Mouse (Mus musculus) limb, embryonic 13.5 days (tissue): ENCODE measurements around the gene Olfr215. TPM values are rescaled to one million over a fixed set of nuclear protein-coding genes. Genes with fewer than 3 reads are reported as not detected.
"Not testable (repeated sequence)": the region's sequence is repeated elsewhere in the genome, so short reads cannot be mapped to it uniquely, and the experiment has no call there.

Experiments
- ATAC-seq: fragments of 200-750 bp; cut with Nextera tagmentation; 2 replicates; pipeline ENCODE4 v1.8.0; 2017; ENCODE audit warnings: low read depth, moderate number of reproducible peaks, moderate TSS enrichment; ENCODE audit not compliant: low FRiP score
- H3K27ac ChIP-seq: fragments of 300-500 bp; sonication (generic); 2 replicates; pipeline ENCODE4 v1.5.1; 2015; ENCODE audit warnings: inconsistent platforms, mild to moderate bottlenecking, moderate library complexity
- H3K27me3 ChIP-seq: fragments of 300-500 bp; sonication (generic); 2 replicates; pipeline ENCODE4 v1.6.1; 2015; ENCODE audit warnings: mild to moderate bottlenecking, inconsistent platforms
- H3K36me3 ChIP-seq: fragments of 300-500 bp; sonication (generic); 2 replicates; pipeline ENCODE4 v1.6.1; 2015; ENCODE audit warnings: inconsistent platforms, mild to moderate bottlenecking, moderate library complexity
- H3K4me1 ChIP-seq: fragments of 300-500 bp; sonication (generic); 2 replicates; pipeline ENCODE4 v1.6.1; 2015; ENCODE audit warnings: inconsistent platforms
- H3K4me2 ChIP-seq: fragments of 300-500 bp; sonication (generic); replicated peaks from 2 replicates; pipeline ENCODE4 v1.6.1; 2015; ENCODE audit warnings: inconsistent platforms, mild to moderate bottlenecking, moderate library complexity
- H3K4me3 ChIP-seq: fragments of 300-500 bp; sonication (generic); 2 replicates; pipeline ENCODE4 v1.5.1; 2015; ENCODE audit warnings: moderate library complexity, mild to moderate bottlenecking, inconsistent platforms
- H3K9ac ChIP-seq: fragments of 300-500 bp; sonication (generic); 2 replicates; pipeline ENCODE4 v1.6.1; 2015; ENCODE audit warnings: mild to moderate bottlenecking, inconsistent platforms
- H3K9me3 ChIP-seq: fragments of 300-500 bp; sonication (generic); 2 replicates; pipeline ENCODE4 v1.6.1; 2016; ENCODE audit warnings: inconsistent platforms
- WGBS: fragments of 180-500 bp; shearing (Covaris S2); methylation state at CpG from one replicate; pipeline ENCODE4 v1.1.7; 2015; 5-methylcytosine and 5-hydroxymethylcytosine counted together
- polyA plus RNA-seq: library from polyadenylated mRNA; unstranded; fragments of >200 nt; fragmentation: Nextera tagmentation; extraction: Ambion mirVana; gene quantifications from 2 replicates; pipeline ENCODE4 v1.2.1, GENCODE M21; 2015

Gene Olfr215
- polyA plus RNA-seq, 1 experiment from 2014 or later, result not detected

DNA sequence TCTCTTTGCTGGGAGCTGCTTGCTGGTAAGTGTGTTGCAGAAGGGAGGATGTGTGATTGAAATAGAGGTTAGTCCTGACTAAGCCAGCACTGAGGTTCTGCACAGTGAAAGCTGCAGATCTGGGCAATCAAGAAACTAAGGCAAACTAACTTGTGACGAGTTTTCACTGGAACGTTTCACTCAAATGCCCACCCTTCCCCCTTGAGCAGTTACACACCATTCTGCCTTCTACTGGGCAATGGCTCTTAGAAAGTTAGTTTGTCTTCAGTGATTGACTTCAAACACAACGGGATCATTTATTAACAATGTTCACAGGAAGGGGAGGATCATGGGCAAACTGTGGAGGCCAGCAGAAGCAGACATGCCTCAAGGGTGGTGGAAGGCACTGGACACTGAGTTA, 29.0 kb downstream of the Olfr215 start:
- no peaks in the 10 kb centered on the region for H3K36me3 ChIP-seq
- ATAC-seq, result no peak
- H3K27ac ChIP-seq, result no peak overlapping the region
- H3K9ac ChIP-seq, result no peak overlapping the region
- no peaks in the 10 kb centered on the region for H3K27me3 ChIP-seq
- 71% methylated on average over 3 of the region's 3 CpGs for WGBS
- no peaks in the 10 kb centered on the region for H3K9me3 ChIP-seq
- H3K4me1 ChIP-seq, result peaks cover 5% of the 10 kb centered on the region; the same call in 1 of the 2 replicates
- no peak overlapping the region for H3K4me2 ChIP-seq
- no peak overlapping the region for H3K4me3 ChIP-seq

DNA sequence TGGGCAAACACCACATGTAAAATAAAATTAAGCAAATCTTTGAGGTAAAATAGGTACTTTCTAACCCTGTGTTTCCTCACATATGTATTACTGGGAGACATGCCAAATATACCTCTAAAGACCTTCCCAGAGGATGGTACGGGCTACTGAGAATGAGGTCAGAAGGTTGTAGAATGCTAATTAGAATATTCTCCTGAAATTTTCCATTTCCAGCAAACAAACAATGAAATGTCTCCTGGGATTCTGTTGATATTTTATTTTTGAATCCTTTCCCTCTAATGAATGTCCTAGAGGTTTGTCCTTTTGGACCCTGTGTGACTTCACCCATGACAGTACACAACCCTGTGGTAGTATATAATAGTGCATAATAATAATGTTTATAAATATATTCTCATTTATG, 30.1 kb downstream of the Olfr215 start, which contains the start of gene Olfr214:
Gene Olfr214 (plus strand): TSS at position 301 of the 400 bp plus-strand sequence.
- Histone ChIP-seq H3K4me2 (no peak within 1 kb of the TSS), H3K4me1 (peaks cover 5% of the 10 kb centered on the region; the same call in 1 of the 2 replicates), H3K9me3 (no peaks in the 10 kb centered on the region), H3K36me3 (no peaks in the 10 kb centered on the region), H3K27me3 (no peaks in the 10 kb centered on the region), H3K4me3 (no peak within 1 kb of the TSS), H3K27ac (no peak within 1 kb of the TSS), H3K9ac (no peak within 1 kb of the TSS)
- 67% methylated on average over 1 of the region's 1 CpGs for WGBS
- ATAC-seq, result no peak

DNA sequence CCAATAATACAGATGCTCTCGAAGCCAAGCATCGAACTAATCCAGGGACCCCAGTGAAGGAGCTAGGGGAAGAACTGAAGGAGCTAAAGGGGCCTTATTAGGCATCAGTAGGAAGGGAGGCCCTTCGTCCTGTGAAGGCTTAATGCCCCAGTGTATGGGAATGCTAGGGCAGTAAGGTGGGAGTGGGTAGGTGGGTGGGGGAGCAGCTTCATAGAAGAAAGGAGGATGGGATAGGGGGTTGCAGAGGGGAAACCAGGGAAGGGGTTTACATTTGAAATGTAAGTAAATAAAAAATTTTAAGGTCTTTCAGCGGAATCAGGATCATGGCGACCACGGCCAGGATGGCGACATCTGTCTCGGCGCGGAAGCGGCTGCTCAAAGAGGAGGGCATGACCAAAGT, 33.2 kb downstream of the Olfr215 start, which contains the start of gene Gm5580:
Gene Gm5580 (plus strand): TSS at position 301 of the 400 bp plus-strand sequence.
- not testable (repeated sequence) for H3K27ac ChIP-seq, ATAC-seq, H3K36me3 ChIP-seq, H3K27me3 ChIP-seq, H3K9ac ChIP-seq, H3K4me3 ChIP-seq, H3K9me3 ChIP-seq, H3K4me2 ChIP-seq, H3K4me1 ChIP-seq
- 95% methylated on average over 11 of the region's 11 CpGs for WGBS

DNA sequence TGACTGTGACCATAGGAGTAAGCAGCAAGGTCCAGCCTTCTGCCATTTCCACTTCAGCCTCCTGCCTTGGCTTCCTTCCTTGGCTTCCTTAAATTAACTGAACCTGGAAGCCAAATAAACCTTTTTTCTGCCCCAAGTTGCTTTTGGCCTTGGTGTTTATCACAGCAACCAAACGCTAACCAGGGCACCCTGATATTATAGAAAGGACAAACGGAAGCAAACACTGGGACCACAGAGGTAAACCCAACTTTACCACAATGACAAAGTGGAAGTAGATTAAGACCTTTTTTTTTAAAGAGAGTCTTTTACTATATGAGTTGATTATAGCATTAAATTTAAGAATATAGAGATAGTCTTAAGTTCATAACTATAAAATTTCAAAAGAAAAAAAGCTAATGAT, 41.5 kb downstream of the Olfr215 start:
- ATAC-seq, result no peak
- no peak overlapping the region for H3K9ac ChIP-seq
- H3K27me3 ChIP-seq, result no peaks in the 10 kb centered on the region
- no peak overlapping the region for H3K4me3 ChIP-seq
- no peak overlapping the region for H3K4me2 ChIP-seq
- WGBS, result 87% methylated on average over 2 of the region's 2 CpGs
- H3K4me1 ChIP-seq, result no peaks in the 10 kb centered on the region
- no peak overlapping the region for H3K27ac ChIP-seq
- no peaks in the 10 kb centered on the region for H3K36me3 ChIP-seq
- no peaks in the 10 kb centered on the region for H3K9me3 ChIP-seq

DNA sequence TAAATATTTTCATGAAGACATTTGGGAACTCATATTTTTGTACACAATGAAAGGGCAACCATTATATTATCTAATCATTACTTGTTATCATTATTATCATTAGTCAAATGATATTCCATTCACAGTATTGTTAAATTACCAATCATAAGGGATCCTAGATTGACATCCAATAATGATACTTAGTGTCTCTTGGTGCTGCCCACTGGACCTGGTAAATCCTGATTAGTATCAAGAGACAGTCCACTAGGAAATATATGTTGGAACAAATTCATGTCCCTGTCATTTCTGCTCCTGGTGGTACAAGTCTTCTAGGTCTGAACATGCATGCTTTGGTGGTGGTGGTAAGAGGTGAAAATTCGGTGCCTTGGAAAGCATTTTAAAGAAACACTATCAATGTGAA, 45.8 kb downstream of the Olfr215 start, which contains the start of gene Olfr213:
Gene Olfr213 (plus strand): TSS at position 301 of the 400 bp plus-strand sequence.
- no peaks in the 10 kb centered on the region for H3K9me3 ChIP-seq
- no peak within 1 kb of the TSS for H3K27ac ChIP-seq
- WGBS, result 82% methylated on average over 1 of the region's 1 CpGs
- no peaks in the 10 kb centered on the region for H3K36me3 ChIP-seq
- H3K4me2 ChIP-seq, result no peak within 1 kb of the TSS
- H3K9ac ChIP-seq, result no peak within 1 kb of the TSS
- no peak within 1 kb of the TSS for H3K4me3 ChIP-seq
- no peak for ATAC-seq
- no peaks in the 10 kb centered on the region for H3K27me3 ChIP-seq
- H3K4me1 ChIP-seq, result no peaks in the 10 kb centered on the region

Other genes with a start within 250 kb of the Olfr215 start
- 23.2 and 24.2 TPM in 2 replicates for gene March8, start 246.2 kb downstream of the Olfr215 start, polyA plus RNA-seq
- gene Alox5, start 123.0 kb downstream of the Olfr215 start, polyA plus RNA-seq, result 0.89 and 1.7 TPM in 2 replicates
- not detected in 2 replicates for gene Olfr211, start 95.1 kb downstream of the Olfr215 start, polyA plus RNA-seq
- gene Olfr212, start 77.7 kb downstream of the Olfr215 start, polyA plus RNA-seq, result not detected in 2 replicates
- not detected in 2 replicates for gene Olfr213, start 45.7 kb downstream of the Olfr215 start, polyA plus RNA-seq
- gene Gm5580, start 33.1 kb downstream of the Olfr215 start, polyA plus RNA-seq, result 0.80 TPM in 2 replicates
- not detected in 2 replicates for gene Olfr214, start 30.0 kb downstream of the Olfr215 start, polyA plus RNA-seq
- gene Zfp422, start 44.8 kb upstream of the Olfr215 start, polyA plus RNA-seq, result 222 and 228 TPM in 2 replicates
- gene Depp1, start 66.4 kb upstream of the Olfr215 start, polyA plus RNA-seq, result 18.8 and 22.8 TPM in 2 replicates
- 10.6 and 10.7 TPM in 2 replicates for gene Rassf4, start 89.8 kb upstream of the Olfr215 start, polyA plus RNA-seq
- 0.08 and 0.09 TPM in 2 replicates for gene Tmem72, start 132.7 kb upstream of the Olfr215 start, polyA plus RNA-seq